Mouse (Mus musculus): ENCODE measurements around the gene Nup62. TPM values are rescaled to one million over a fixed set of nuclear protein-coding genes. Genes with fewer than 3 reads are reported as not detected.
A peak's percentile ranks its signal among the peaks of the same experiment; 100 is the strongest.
"Not testable (repeated sequence)": the region's sequence is repeated elsewhere in the genome, so short reads cannot be mapped to it uniquely, and the experiment has no call there.

Nup62 gene
- polyA plus RNA-seq, 1 experiment, result 36.7 TPM

DNA sequence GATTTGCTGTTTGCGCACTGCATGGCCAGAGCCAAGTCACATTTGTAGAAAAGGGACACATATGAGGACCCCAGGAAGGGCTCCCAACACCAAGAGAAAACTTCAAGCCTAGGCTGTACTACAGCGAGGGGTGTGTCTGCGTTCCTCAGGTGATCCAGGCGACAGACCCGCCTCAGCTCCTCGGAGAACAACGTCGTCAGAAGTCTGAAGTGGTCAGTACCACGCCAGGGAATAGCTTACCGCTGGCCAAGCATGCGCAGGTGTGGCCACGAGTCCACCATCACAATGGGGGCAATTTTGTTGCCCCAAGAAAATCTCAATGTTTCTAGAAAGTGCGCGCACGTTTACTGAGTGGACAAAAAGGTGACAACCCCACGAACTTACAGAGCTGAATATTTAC lies 52.6 kb downstream of the Nup62 start:
- peak overlapping the region; percentile 81 for H3K4me3 ChIP-seq (ENCODE audit: insufficient read depth, low read length)
- no peak for TF ChIP-seq POLR2A (IDR thresholded peaks at IDR 0.05; ENCODE audit: borderline replicate concordance, low read depth, low read length)
- no peak for TF ChIP-seq CTCF (IDR thresholded peaks at IDR 0.05; ENCODE audit: low read depth, low read length)
- peaks cover 32% of the 10 kb centered on the region for H3K4me1 ChIP-seq (ENCODE audit: control insufficient read depth, insufficient read depth, low read length)
- no peak overlapping the region for H3K27ac ChIP-seq (ENCODE audit: insufficient read depth, low read depth, low read length)

DNA sequence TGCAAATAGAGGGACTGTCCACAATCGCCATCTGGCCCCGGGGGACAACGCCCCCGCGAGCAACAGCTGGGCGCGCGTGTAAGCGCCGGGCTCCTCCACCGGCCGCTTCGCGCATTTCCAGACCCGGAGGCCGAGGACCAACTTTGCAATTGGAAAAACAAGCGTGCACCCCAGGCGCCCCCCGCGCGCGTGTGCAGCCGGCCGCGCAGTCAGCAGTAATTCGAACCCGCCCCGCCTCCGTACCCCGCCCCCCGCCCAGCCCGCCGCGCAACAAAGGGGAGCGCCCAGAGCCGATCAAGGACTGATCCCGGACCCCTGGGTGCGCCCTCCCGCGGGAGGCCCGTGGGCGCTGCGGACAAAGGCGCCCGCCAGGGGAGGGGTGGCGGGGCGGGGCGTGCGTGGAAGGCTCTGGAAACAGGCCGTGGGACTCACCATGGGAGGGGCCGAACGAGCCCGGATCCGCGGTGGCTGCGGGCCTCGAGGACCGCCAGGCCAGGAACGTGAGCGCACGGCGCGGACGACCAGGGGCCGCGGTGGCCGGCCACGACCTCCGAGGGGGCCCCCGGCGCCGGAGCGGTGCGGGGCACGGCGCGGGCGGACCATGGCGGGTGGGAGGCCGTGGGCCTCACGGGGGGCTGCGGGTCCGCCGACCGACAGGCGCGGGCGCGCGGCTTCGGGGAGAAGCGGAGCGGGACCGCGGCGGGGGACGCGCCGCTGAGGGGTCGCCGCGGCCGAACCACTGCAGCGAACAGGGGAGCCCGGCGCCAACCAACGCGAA lies 53.2 kb downstream of the Nup62 start:
- H3K4me1 ChIP-seq (ENCODE audit: control insufficient read depth, insufficient read depth, low read length), result peaks cover 32% of the 10 kb centered on the region
- H3K27ac ChIP-seq (ENCODE audit: insufficient read depth, low read depth, low read length), result peak overlapping the region; percentile 64
- TF ChIP-seq POLR2A (IDR thresholded peaks at IDR 0.05; ENCODE audit: borderline replicate concordance, low read depth, low read length) (no peak), CTCF (IDR thresholded peaks at IDR 0.05; ENCODE audit: low read depth, low read length) (no peak)
- H3K4me3 ChIP-seq (ENCODE audit: insufficient read depth, low read length), result peak overlapping the region; percentile 81

GRCm38 (mm10) chr7:44869697-44870528 lies 54.0 kb downstream of the Nup62 start, which contains the start of gene Ptov1:
TSS of gene Ptov1 (minus strand) at chr7:44869788.
- Histone ChIP-seq H3K4me1 (ENCODE audit: control insufficient read depth, insufficient read depth, low read length) (peaks cover 30% of the 10 kb centered on the region), H3K27ac (ENCODE audit: insufficient read depth, low read depth, low read length) (peak within 1 kb of the TSS; percentile 64), H3K4me3 (ENCODE audit: insufficient read depth, low read length) (peak within 1 kb of the TSS; percentile 81)
- TF ChIP-seq POLR2A (IDR thresholded peaks at IDR 0.05; ENCODE audit: borderline replicate concordance, low read depth, low read length) (no peak), CTCF (IDR thresholded peaks at IDR 0.05; ENCODE audit: low read depth, low read length) (no peak)

DNA sequence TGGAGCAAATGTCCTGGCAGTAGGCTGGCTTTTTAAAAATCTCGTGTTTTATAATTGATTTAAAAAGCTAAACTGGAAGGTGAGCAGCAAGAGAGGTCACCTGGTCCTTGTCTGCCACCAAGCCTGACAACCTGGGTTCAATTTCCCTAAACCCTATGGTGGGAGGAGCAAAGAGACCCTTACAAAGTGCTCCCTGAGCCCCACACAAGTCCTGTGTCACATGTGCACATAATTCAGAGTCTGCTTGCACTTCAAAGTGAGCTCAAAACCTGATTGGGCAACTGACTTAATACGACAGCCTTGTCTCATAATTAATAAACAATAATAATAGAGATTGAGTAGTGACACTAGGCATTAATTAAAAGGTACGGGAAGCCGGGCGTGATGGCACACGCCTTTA lies 54.7 kb downstream of the Nup62 start:
- Histone ChIP-seq H3K4me3 (ENCODE audit: insufficient read depth, low read length) (no peak overlapping the region), H3K4me1 (ENCODE audit: control insufficient read depth, insufficient read depth, low read length) (peaks cover 23% of the 10 kb centered on the region), H3K27ac (ENCODE audit: insufficient read depth, low read depth, low read length) (no peak overlapping the region)
- TF ChIP-seq POLR2A (IDR thresholded peaks at IDR 0.05; ENCODE audit: borderline replicate concordance, low read depth, low read length) (no peak), CTCF (IDR thresholded peaks at IDR 0.05; ENCODE audit: low read depth, low read length) (no peak)

- Histone ChIP-seq H3K27ac (ENCODE audit: insufficient read depth, low read depth, low read length) (no peak overlapping the region), H3K4me1 (ENCODE audit: control insufficient read depth, insufficient read depth, low read length) (peaks cover 18% of the 10 kb centered on the region), H3K4me3 (ENCODE audit: insufficient read depth, low read length) (no peak overlapping the region)
- TF ChIP-seq CTCF (IDR thresholded peaks at IDR 0.05; ENCODE audit: low read depth, low read length), result no peak
- no peak for TF ChIP-seq POLR2A (IDR thresholded peaks at IDR 0.05; ENCODE audit: borderline replicate concordance, low read depth, low read length)
Observed at GRCm38 (mm10) chr7:44871181-44871580, 55.3 kb downstream of the Nup62 start.

GRCm38 (mm10) chr7:44871774-44872173 lies 55.9 kb downstream of the Nup62 start:
- H3K4me3 ChIP-seq (ENCODE audit: insufficient read depth, low read length); H3K27ac ChIP-seq (ENCODE audit: insufficient read depth, low read depth, low read length): not testable (repeated sequence)
- peaks cover 13% of the 10 kb centered on the region for H3K4me1 ChIP-seq (ENCODE audit: control insufficient read depth, insufficient read depth, low read length)

DNA sequence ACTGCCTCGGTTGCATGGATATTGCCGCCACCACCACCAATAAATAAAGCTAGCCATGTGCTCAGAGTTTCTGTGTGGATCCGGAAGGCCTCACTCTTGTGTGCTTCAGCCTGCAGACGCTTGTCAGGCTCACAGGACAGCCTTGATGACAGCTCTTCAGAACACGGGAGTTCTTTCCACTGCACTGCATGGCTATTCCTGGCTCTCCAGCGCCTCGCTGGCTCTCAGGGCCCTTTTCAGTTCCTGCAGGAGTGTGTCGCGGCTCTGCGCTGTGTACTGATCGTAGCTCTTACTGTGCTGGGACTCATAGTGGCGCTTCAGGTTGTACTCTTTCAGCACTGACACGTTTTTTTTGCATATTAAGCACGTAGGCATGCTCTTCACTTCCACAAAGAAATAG lies 61.9 kb downstream of the Nup62 start:
- Histone ChIP-seq H3K4me1 (ENCODE audit: control insufficient read depth, insufficient read depth, low read length) (no peaks in the 10 kb centered on the region), H3K4me3 (ENCODE audit: insufficient read depth, low read length) (no peak overlapping the region), H3K27ac (ENCODE audit: insufficient read depth, low read depth, low read length) (no peak overlapping the region)
- TF ChIP-seq POLR2A (IDR thresholded peaks at IDR 0.05; ENCODE audit: borderline replicate concordance, low read depth, low read length) (no peak), CTCF (IDR thresholded peaks at IDR 0.05; ENCODE audit: low read depth, low read length) (no peak)

Other genes starting within 250 kb of the Nup62 start
- gene Napsa, start 243.7 kb upstream of the Nup62 start, polyA plus RNA-seq (2012; ENCODE audit: insufficient read depth, insufficient read length, missing spikeins), result 218 and 224 TPM in 2 replicates
- gene Kcnc3, start 225.4 kb upstream of the Nup62 start, polyA plus RNA-seq (2012; ENCODE audit: insufficient read depth, insufficient read length, missing spikeins), result 0.36 and 1.6 TPM in 2 replicates
- not detected in 2 replicates for gene Myh14, start 145.2 kb upstream of the Nup62 start, polyA plus RNA-seq (2012; ENCODE audit: insufficient read depth, insufficient read length, missing spikeins)
- not detected in 2 replicates for gene Izumo2, start 107.3 kb upstream of the Nup62 start, polyA plus RNA-seq (2012; ENCODE audit: insufficient read depth, insufficient read length, missing spikeins)
- 39.8 and 42.0 TPM in 2 replicates for gene Vrk3, start 67.7 kb upstream of the Nup62 start, polyA plus RNA-seq (2012; ENCODE audit: insufficient read depth, insufficient read length, missing spikeins)
- gene Zfp473, start 65.0 kb upstream of the Nup62 start, polyA plus RNA-seq (2012; ENCODE audit: insufficient read depth, insufficient read length, missing spikeins), result 0.71 and 0.81 TPM in 2 replicates
- gene Il4i1, start 299 bp downstream of the Nup62 start, polyA plus RNA-seq (2012; ENCODE audit: insufficient read depth, insufficient read length, missing spikeins), result 1.2 and 3.5 TPM in 2 replicates
- 28.4 and 32.8 TPM in 2 replicates for gene Atf5, start 570 bp downstream of the Nup62 start, polyA plus RNA-seq (2012; ENCODE audit: insufficient read depth, insufficient read length, missing spikeins)
- gene Akt1s1, start 32.9 kb downstream of the Nup62 start, polyA plus RNA-seq (2012; ENCODE audit: insufficient read depth, insufficient read length, missing spikeins), result 36.9 and 45.3 TPM in 2 replicates
- gene Tbc1d17, start 33.0 kb downstream of the Nup62 start, polyA plus RNA-seq (2012; ENCODE audit: insufficient read depth, insufficient read length, missing spikeins), result 69.5 and 76.1 TPM in 2 replicates
- 31.2 and 48.7 TPM in 2 replicates for gene Pnkp, start 41.1 kb downstream of the Nup62 start, polyA plus RNA-seq (2012; ENCODE audit: insufficient read depth, insufficient read length, missing spikeins)
- gene Ptov1, start 53.7 kb downstream of the Nup62 start, polyA plus RNA-seq (2012; ENCODE audit: insufficient read depth, insufficient read length, missing spikeins), result 90.1 and 105 TPM in 2 replicates
- 32.3 and 33.4 TPM in 2 replicates for gene Med25, start 76.6 kb downstream of the Nup62 start, polyA plus RNA-seq (2012; ENCODE audit: insufficient read depth, insufficient read length, missing spikeins)
- 11.3 and 14.1 TPM in 2 replicates for gene Fuz, start 80.0 kb downstream of the Nup62 start, polyA plus RNA-seq (2012; ENCODE audit: insufficient read depth, insufficient read length, missing spikeins)
- 42.3 and 56.7 TPM in 2 replicates for gene Ap2a1, start 113.4 kb downstream of the Nup62 start, polyA plus RNA-seq (2012; ENCODE audit: insufficient read depth, insufficient read length, missing spikeins)
- not detected in 2 replicates for gene Tsks, start 127.1 kb downstream of the Nup62 start, polyA plus RNA-seq (2012; ENCODE audit: insufficient read depth, insufficient read length, missing spikeins)
- 0.99 and 2.3 TPM in 2 replicates for gene Cpt1c, start 158.8 kb downstream of the Nup62 start, polyA plus RNA-seq (2012; ENCODE audit: insufficient read depth, insufficient read length, missing spikeins)
- 54.4 and 61.6 TPM in 2 replicates for gene Prmt1, start 170.5 kb downstream of the Nup62 start, polyA plus RNA-seq (2012; ENCODE audit: insufficient read depth, insufficient read length, missing spikeins)
- 91.0 and 94.7 TPM in 2 replicates for gene Irf3, start 181.6 kb downstream of the Nup62 start, polyA plus RNA-seq (2012; ENCODE audit: insufficient read depth, insufficient read length, missing spikeins)
- gene Bcl2l12, start 182.6 kb downstream of the Nup62 start, polyA plus RNA-seq (2012; ENCODE audit: insufficient read depth, insufficient read length, missing spikeins), result 15.3 and 16.0 TPM in 2 replicates
- 44.3 and 47.3 TPM in 2 replicates for gene Scaf1, start 200.3 kb downstream of the Nup62 start, polyA plus RNA-seq (2012; ENCODE audit: insufficient read depth, insufficient read length, missing spikeins)
- gene Rras, start 201.9 kb downstream of the Nup62 start, polyA plus RNA-seq (2012; ENCODE audit: insufficient read depth, insufficient read length, missing spikeins), result 119 and 123 TPM in 2 replicates
- 19.3 and 22.5 TPM in 2 replicates for gene Prr12, start 236.8 kb downstream of the Nup62 start, polyA plus RNA-seq (2012; ENCODE audit: insufficient read depth, insufficient read length, missing spikeins)
- 68.2 and 68.9 TPM in 2 replicates for gene Nosip, start 246.3 kb downstream of the Nup62 start, polyA plus RNA-seq (2012; ENCODE audit: insufficient read depth, insufficient read length, missing spikeins)
- 22.9 and 23.6 TPM in 2 replicates for gene Prrg2, start 246.6 kb downstream of the Nup62 start, polyA plus RNA-seq (2012; ENCODE audit: insufficient read depth, insufficient read length, missing spikeins)